Mouse (Mus musculus) midbrain, embryonic 16.5 days (tissue): Measurements from ENCODE around the gene H2-Ke6. TPM values are rescaled to one million over a fixed set of nuclear protein-coding genes. Genes with fewer than 3 reads are reported as not detected.

Experiments used
- ATAC-seq: fragments of 200-750 bp; cut with Nextera tagmentation; 2 replicates; pipeline ENCODE4 v1.8.0; 2017; ENCODE audit warnings: moderate TSS enrichment
- H3K27ac ChIP-seq: fragments of 300-500 bp; sonication (generic); 2 replicates; pipeline ENCODE4 v1.5.1; 2014; ENCODE audit warnings: mild to moderate bottlenecking, low read length, mixed read lengths
- H3K27me3 ChIP-seq: fragments of 300-500 bp; sonication (generic); 2 replicates; pipeline ENCODE4 v1.6.1; 2014; ENCODE audit warnings: low read depth, low read length, mixed read lengths; ENCODE audit not compliant: control insufficient read depth, insufficient read depth
- H3K36me3 ChIP-seq: fragments of 300-500 bp; sonication (generic); 2 replicates; pipeline ENCODE4 v1.6.1; 2014; ENCODE audit warnings: mild to moderate bottlenecking, low read length, moderate library complexity, mixed read lengths; ENCODE audit not compliant: control insufficient read depth, insufficient read depth
- H3K4me1 ChIP-seq: fragments of 300-500 bp; sonication (generic); 2 replicates; pipeline ENCODE4 v1.6.1; 2014; ENCODE audit warnings: mild to moderate bottlenecking, low read length, mixed read lengths; ENCODE audit not compliant: control insufficient read depth, insufficient read depth
- H3K4me2 ChIP-seq: fragments of 300-500 bp; sonication (generic); 2 replicates; pipeline ENCODE4 v1.6.1; 2014; ENCODE audit warnings: mild to moderate bottlenecking, low read length, mixed read lengths
- H3K4me3 ChIP-seq: fragments of 300-500 bp; sonication (generic); 2 replicates; pipeline ENCODE4 v1.5.1; 2014; ENCODE audit warnings: low read depth, mild to moderate bottlenecking, low read length, moderate library complexity, mixed read lengths
- H3K9ac ChIP-seq: fragments of 300-500 bp; sonication (generic); 2 replicates; pipeline ENCODE4 v1.6.1; 2014; ENCODE audit warnings: low read depth, low read length, mixed read lengths
- H3K9me3 ChIP-seq: fragments of 300-500 bp; sonication (generic); replicated peaks from 2 replicates; pipeline ENCODE4 v1.6.1; 2014; ENCODE audit warnings: mild to moderate bottlenecking, low read length, mixed read lengths; ENCODE audit not compliant: control insufficient read depth, poor library complexity, severe bottlenecking
- WGBS: fragments of 180-500 bp; shearing (Covaris S2); extraction: QIAGEN DNeasy Blood & Tissue Kit; methylation state at CpG from one replicate; pipeline ENCODE4 v1.1.7; 2014; 5-methylcytosine and 5-hydroxymethylcytosine counted together
- polyA plus RNA-seq: library from polyadenylated mRNA; unstranded; fragments of >200 nt; fragmentation: Nextera tagmentation; extraction: Ambion mirVana; gene quantifications from 2 replicates; pipeline ENCODE4 v1.2.1, GENCODE M21; 2015

The H2-Ke6 gene
- 60.1 and 61.3 TPM in 2 replicates for polyA plus RNA-seq

GRCm38 (mm10) chr17:34027656-34028223 is at the start of gene H2-Ke6:
Gene H2-Ke6, minus strand, starts transcription at chr17:34028060.
- peak; percentile 70 for ATAC-seq
- H3K27ac ChIP-seq, result peak within 1 kb of the TSS; percentile 78
- peaks cover 61% of the 10 kb centered on the region for H3K4me1 ChIP-seq
- H3K4me2 ChIP-seq, result peak within 1 kb of the TSS; percentile 97
- peaks cover 8% of the 10 kb centered on the region for H3K36me3 ChIP-seq
- peak within 1 kb of the TSS; percentile 54 for H3K4me3 ChIP-seq
- H3K27me3 ChIP-seq, result no peaks in the 10 kb centered on the region
- WGBS, result under 1% methylated on average over 48 of the region's 49 CpGs
- H3K9me3 ChIP-seq, result no peaks in the 10 kb centered on the region
- H3K9ac ChIP-seq, result peak within 1 kb of the TSS; percentile 81

- H3K27me3 ChIP-seq, result peaks cover 3% of the 10 kb centered on the region
Observed at GRCm38 (mm10) chr17:34077549-34077948, 49.7 kb upstream of the H2-Ke6 start.

GRCm38 (mm10) chr17:34075271-34075670 is 47.4 kb upstream of the H2-Ke6 start:
- Histone ChIP-seq H3K9me3 (no peaks in the 10 kb centered on the region), H3K4me1 (peaks cover 6% of the 10 kb centered on the region; the same call in 1 of the 2 replicates), H3K27me3 (peaks cover 3% of the 10 kb centered on the region), H3K4me3 (no peak overlapping the region), H3K27ac (no peak overlapping the region), H3K4me2 (no peak overlapping the region), H3K9ac (no peak overlapping the region), H3K36me3 (no peaks in the 10 kb centered on the region)
- 39% methylated on average over 7 of the region's 7 CpGs for WGBS
- ATAC-seq, result no peak

More at GRCm38 (mm10) chr17:34077549-34077948, 49.7 kb upstream of the H2-Ke6 start:
- H3K4me2 ChIP-seq, result no peak overlapping the region
- 2% methylated on average over 9 of the region's 9 CpGs for WGBS
- ATAC-seq, result no peak
- H3K9me3 ChIP-seq, result no peaks in the 10 kb centered on the region
- peaks cover 6% of the 10 kb centered on the region; the same call in 1 of the 2 replicates for H3K4me1 ChIP-seq
- H3K27ac ChIP-seq, result no peak overlapping the region
- no peaks in the 10 kb centered on the region for H3K36me3 ChIP-seq
- H3K9ac ChIP-seq, result no peak overlapping the region
- H3K4me3 ChIP-seq, result no peak overlapping the region

- WGBS, result 84% methylated on average over 5 of the region's 5 CpGs
- no peak overlapping the region for H3K9ac ChIP-seq
- no peak for ATAC-seq
- H3K4me3 ChIP-seq, result no peak overlapping the region
- no peaks in the 10 kb centered on the region; the same call in none of the 2 replicates for H3K27me3 ChIP-seq
- no peak overlapping the region for H3K27ac ChIP-seq
- peaks cover 6% of the 10 kb centered on the region; the same call in 1 of the 2 replicates for H3K4me1 ChIP-seq
- H3K4me2 ChIP-seq, result no peak overlapping the region
- H3K36me3 ChIP-seq, result no peaks in the 10 kb centered on the region
- H3K9me3 ChIP-seq, result no peaks in the 10 kb centered on the region
Observed at GRCm38 (mm10) chr17:34072091-34072490, 44.2 kb upstream of the H2-Ke6 start.

- 53% methylated on average over 3 of the region's 3 CpGs for WGBS
- H3K4me2 ChIP-seq, result no peak overlapping the region
- no peak overlapping the region for H3K4me3 ChIP-seq
- ATAC-seq, result no peak
- no peaks in the 10 kb centered on the region for H3K27me3 ChIP-seq
- no peak overlapping the region for H3K9ac ChIP-seq
- H3K36me3 ChIP-seq, result no peaks in the 10 kb centered on the region
- H3K9me3 ChIP-seq, result no peaks in the 10 kb centered on the region
- no peaks in the 10 kb centered on the region for H3K4me1 ChIP-seq
- no peak overlapping the region for H3K27ac ChIP-seq
Observed at GRCm38 (mm10) chr17:34068864-34069263, 41.0 kb upstream of the H2-Ke6 start.

GRCm38 (mm10) chr17:34057224-34057623 is 29.4 kb upstream of the H2-Ke6 start:
- H3K9me3 ChIP-seq, result no peaks in the 10 kb centered on the region
- H3K4me3 ChIP-seq, result no peak overlapping the region
- no peak overlapping the region for H3K27ac ChIP-seq
- H3K27me3 ChIP-seq, result no peaks in the 10 kb centered on the region
- H3K4me1 ChIP-seq, result no peaks in the 10 kb centered on the region
- no peak for ATAC-seq
- H3K9ac ChIP-seq, result no peak overlapping the region
- no peak overlapping the region for H3K4me2 ChIP-seq
- H3K36me3 ChIP-seq, result no peaks in the 10 kb centered on the region
- 86% methylated on average over 7 of the region's 7 CpGs for WGBS

GRCm38 (mm10) chr17:34047404-34048050 is 19.7 kb upstream of the H2-Ke6 start:
- WGBS, result 95% methylated on average over 5 of the region's 5 CpGs
- no peaks in the 10 kb centered on the region for H3K27me3 ChIP-seq
- ATAC-seq, result no peak
- H3K36me3 ChIP-seq, result no peaks in the 10 kb centered on the region
- H3K9ac ChIP-seq, result no peak overlapping the region
- no peak overlapping the region for H3K27ac ChIP-seq
- H3K9me3 ChIP-seq, result no peaks in the 10 kb centered on the region
- no peak overlapping the region for H3K4me2 ChIP-seq
- H3K4me3 ChIP-seq, result no peak overlapping the region
- no peaks in the 10 kb centered on the region for H3K4me1 ChIP-seq

GRCm38 (mm10) chr17:34045941-34046340 is 18.1 kb upstream of the H2-Ke6 start:
- Histone ChIP-seq H3K9me3 (no peaks in the 10 kb centered on the region), H3K4me1 (no peaks in the 10 kb centered on the region), H3K27ac (no peak overlapping the region), H3K9ac (no peak overlapping the region), H3K4me3 (no peak overlapping the region), H3K27me3 (no peaks in the 10 kb centered on the region), H3K4me2 (no peak overlapping the region), H3K36me3 (no peaks in the 10 kb centered on the region)
- ATAC-seq, result no peak
- 81% methylated on average over 14 of the region's 14 CpGs for WGBS
